Mouse (Mus musculus): ENCODE measurements around the gene Calcoco1. TPM values are rescaled to one million over a fixed set of nuclear protein-coding genes. Genes with fewer than 3 reads are reported as not detected.

The Calcoco1 gene
- total RNA-seq, 2 experiments from 2014 or later: 85.8 to 91.4 TPM

DNA sequence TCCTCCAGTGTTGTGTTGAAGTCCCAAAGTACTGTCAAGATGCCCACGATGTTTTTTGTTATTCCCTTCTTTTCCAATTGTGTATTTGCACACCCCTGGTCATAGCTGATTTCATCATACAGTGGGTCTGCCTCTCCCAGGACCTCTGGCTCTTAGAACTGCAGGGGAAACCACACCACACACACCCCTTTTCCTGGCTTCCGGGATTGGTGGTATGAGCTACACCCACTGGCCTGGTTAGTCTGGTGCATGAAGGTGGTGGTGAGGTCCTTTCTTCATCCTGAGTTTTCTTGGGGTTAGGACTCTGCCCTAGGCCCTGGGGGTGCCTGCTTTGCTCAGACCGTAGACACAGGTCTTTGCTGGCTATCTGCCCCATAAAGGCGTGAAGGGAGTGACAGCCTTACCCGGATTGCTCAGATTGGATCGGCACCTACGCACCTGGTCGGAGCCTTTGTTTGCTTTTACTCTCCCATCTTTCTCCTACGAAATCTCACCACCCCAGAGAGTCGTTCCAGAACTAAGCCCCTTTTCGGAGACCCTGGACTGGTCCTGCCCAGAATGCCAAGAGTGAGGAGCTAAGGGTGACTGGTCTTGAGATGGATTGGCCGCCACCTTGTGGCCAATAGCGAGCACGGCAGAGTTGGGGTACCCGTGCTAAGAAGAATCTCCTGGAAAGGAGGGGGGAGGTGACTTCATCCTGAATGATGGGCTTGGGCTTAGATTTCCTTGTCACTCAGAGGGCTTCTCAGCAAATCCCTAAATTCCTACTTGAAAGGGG lies 17.7 kb upstream of the Calcoco1 start:
- peak; percentile 55 to 73 for DNase-seq (ENCODE audit: extremely low spot score in 1 of 2, low spot score in 1 of 2)

GRCm38 (mm10) chr15:102738434-102738833 lies 16.5 kb upstream of the Calcoco1 start:
- no peak for DNase-seq (ENCODE audit: extremely low spot score in 1 of 2, low spot score in 1 of 2)

GRCm38 (mm10) chr15:102737092-102737491 lies 15.1 kb upstream of the Calcoco1 start:
- no peak for DNase-seq (ENCODE audit: extremely low spot score in 1 of 2, low spot score in 1 of 2)

DNA sequence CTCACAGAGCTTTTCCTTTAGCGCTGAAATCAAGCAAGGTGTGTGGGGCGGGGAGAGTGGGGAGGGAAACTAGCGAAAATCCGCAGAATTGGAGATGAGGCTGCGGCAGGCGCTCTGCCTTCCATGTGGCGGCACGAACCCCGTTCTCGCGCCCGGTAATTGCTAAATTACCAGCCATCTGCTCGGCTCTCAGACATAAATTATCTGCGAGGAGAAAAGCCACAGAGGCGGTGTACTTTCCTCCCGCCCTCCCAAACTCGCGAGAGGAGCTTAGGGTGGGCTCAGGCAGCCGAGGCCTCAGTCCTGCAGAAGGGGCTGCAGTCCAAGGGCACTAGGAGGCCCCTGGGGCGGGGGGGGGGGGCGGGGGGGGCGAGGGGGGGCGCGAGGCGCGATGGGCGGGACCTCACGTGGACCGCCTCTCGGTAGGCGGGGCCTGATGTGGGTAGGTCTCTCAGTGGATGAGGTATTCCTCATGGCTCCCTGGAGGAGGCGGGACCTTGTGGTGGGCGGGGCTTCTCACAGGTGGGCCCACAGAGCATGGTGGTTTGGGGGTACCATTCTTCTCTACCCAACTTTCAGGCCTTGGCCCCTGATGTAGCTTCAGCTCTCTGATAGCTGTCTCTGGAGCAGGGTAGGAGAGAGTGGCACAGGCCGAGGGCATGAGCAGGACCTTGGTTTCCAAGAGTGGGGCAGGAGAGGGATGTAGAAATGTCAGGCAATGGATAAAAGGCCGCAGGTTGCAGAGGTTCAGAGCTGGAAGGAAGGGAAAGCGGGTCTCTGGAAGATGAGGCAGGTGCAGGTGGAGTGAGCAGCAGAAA lies 14.4 kb upstream of the Calcoco1 start:
- DNase-seq (ENCODE audit: extremely low spot score in 1 of 2, low spot score in 1 of 2): peak; percentile 39 to 45

GRCm38 (mm10) chr15:102735031-102735430 lies 13.1 kb upstream of the Calcoco1 start:
- no peak for DNase-seq (ENCODE audit: extremely low spot score in 1 of 2, low spot score in 1 of 2)

DNA sequence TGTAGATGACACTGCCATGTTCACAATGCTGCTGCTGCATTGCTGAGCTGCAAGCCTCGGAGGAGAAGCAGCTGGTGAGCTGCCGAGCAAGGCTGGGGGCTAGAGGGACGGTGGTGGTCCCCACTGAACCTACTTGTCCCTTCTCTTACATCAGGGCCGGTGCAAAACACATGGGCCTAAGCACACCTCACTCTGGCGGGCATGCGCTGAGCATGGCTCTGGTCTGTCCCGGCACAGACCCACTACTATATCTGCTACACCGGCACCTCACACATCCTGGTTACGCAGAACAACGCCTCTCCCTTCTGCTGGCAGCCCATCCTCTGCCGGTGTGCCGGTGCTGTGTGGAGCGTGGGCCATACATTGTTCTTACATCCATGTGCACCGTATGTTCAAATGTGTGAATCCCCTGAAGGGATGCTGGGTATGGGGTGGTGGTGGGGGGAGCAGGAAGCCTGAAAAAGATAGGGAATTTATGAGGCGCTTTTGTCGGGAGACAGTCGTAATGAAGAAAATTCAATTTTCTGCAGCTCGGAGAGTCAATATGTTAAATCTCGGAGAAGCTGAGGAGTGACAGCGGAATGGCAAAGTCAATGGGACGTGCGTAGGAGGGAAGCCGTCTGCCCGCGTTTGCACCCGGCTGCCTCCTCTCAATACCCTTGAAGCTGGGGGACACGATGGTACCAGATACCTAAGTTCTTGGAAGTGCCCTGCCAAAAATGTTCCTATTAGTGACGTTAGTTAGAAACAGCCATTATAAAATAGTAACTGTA lies 12.0 kb upstream of the Calcoco1 start:
- DNase-seq (ENCODE audit: extremely low spot score in 1 of 2, low spot score in 1 of 2): peak in 1 of 2 experiments; percentile 24

GRCm38 (mm10) chr15:102733233-102733632 lies 11.3 kb upstream of the Calcoco1 start:
- DNase-seq (ENCODE audit: extremely low spot score in 1 of 2, low spot score in 1 of 2): peak; percentile 59 to 60

DNA sequence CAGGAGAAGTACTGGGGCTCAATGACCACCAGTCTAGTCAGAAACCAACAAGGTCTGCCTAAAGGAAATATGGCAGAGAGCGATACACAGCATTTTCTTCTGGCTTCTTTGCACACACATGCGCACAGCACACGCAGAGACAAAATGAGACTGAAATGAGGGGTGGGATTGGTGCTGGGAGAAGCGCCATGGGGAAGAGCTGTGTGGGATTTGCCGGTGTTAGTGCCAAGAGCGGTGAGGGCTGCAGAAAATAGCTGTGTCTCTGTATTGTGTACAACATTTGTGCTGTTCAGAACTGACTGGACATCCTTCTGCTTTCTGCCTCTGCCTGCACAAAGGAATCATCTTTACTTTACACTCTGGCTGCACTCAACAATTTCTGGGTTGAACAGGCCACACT lies 10.4 kb upstream of the Calcoco1 start:
- no peak for DNase-seq (ENCODE audit: extremely low spot score in 1 of 2, low spot score in 1 of 2)

DNA sequence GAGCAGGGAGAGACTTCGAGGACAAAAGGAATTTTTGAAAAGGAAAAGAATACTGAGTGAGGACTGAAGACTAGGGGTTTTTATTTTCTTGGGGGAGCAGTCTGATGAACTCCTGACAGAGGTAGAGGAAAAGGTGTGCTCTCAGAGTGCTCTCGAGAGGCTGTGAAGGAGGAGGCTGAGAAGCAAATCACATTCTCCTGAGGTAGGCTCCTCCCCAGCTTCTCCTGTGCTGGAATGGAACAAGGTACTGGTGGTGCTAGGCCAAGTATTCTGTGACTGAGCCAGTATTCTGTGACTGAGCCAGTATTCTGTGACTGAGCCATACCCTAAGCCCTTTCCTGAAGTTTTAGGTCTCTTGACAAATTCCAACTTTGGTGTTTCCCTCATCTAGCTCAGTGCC lies 6.0 kb upstream of the Calcoco1 start:
- no peak for DNase-seq (ENCODE audit: extremely low spot score in 1 of 2, low spot score in 1 of 2)

GRCm38 (mm10) chr15:102723358-102724135 lies 1.6 kb upstream of the Calcoco1 start:
- DNase-seq (ENCODE audit: extremely low spot score in 1 of 2, low spot score in 1 of 2): no peak

- no peak for DNase-seq (ENCODE audit: extremely low spot score in 1 of 2, low spot score in 1 of 2)
These were observed 538 bp upstream of the Calcoco1 start for GRCm38 (mm10) chr15:102722500-102722931.

- DNase-seq (ENCODE audit: extremely low spot score in 1 of 2, low spot score in 1 of 2): no peak
These were observed 721 bp downstream of the Calcoco1 start for GRCm38 (mm10) chr15:102721016-102721898.

DNA sequence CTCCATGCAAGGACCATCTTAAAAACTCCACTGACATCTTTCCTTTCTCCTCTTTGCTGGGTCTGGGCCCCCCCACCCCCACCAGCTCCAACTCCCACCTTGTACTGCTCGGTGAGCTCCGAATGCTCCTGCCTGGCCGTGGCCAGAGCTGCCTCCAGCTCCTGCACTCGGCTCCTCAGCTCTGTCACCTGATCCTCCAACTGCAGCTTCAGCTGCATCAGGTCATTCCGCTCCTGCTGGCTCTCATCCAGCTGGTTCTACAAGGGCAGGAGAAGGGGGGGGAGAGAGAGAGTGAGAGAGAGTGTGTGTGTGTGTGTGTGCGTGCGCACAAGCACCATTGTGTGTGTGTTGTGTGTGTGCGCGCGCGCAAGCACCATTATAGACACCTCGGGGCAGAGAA lies 5.8 kb downstream of the Calcoco1 start:
- DNase-seq (ENCODE audit: extremely low spot score in 1 of 2, low spot score in 1 of 2): no peak

DNA sequence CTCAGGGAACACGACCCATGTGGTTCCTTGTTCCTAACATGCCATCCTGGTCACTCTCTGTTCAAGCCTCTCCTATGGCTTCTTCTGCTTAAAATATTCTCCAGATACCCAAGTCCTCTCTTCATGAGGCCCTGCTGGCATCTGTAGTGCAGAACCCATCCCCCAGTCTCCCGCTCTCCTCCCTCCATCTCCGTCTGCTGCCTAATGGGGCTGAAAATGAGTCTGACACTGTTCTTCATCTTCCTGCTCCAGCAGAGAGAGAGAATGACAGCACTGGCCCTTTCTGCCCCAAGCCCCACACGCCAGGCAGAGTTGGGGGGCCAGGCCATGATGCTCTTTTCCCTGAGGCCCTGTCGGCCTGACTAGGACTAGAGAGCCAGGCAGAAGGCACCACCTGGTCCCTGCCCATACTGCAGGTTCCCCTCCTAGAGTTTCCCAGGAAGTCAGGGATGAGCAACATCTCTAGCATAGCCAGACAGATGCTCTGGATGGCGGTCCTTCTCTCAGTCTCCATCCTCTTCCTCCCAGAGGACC lies 14.2 kb downstream of the Calcoco1 start:
- peak in 1 of 2 experiments; percentile 27 for DNase-seq (ENCODE audit: extremely low spot score in 1 of 2, low spot score in 1 of 2)

- no peak for DNase-seq (ENCODE audit: extremely low spot score in 1 of 2, low spot score in 1 of 2)
These were observed 16.0 kb downstream of the Calcoco1 start for GRCm38 (mm10) chr15:102705923-102706503.

GRCm38 (mm10) chr15:102705226-102705894 lies 16.6 kb downstream of the Calcoco1 start:
- DNase-seq (ENCODE audit: extremely low spot score in 1 of 2, low spot score in 1 of 2): no peak

- no peak for DNase-seq (ENCODE audit: extremely low spot score in 1 of 2, low spot score in 1 of 2)
These were observed 17.2 kb downstream of the Calcoco1 start for GRCm38 (mm10) chr15:102704806-102705205.

- no peak for DNase-seq (ENCODE audit: extremely low spot score in 1 of 2, low spot score in 1 of 2)
These were observed 19.0 kb downstream of the Calcoco1 start for GRCm38 (mm10) chr15:102702972-102703371.

All from layer of hippocampus, postnatal 25 days (tissue).